17 mouse cellular contexts compared by ENCODE assay signal in genomic region chr10:117103854-117104598, GRCm38 (mm10). TPM values are rescaled to one million over a fixed set of nuclear protein-coding genes. Genes with fewer than 3 reads are reported as not detected.
DNase-seq lines count a peak whose midpoint lies in the region; ATAC-seq lines count a peak whose summit lies in the region.
"Had no signal": no experiment of that assay in that cellular context is flagged by ENCODE, and none has a peak within 500 bp of the region (broad histone marks: within the 10 kb centered on the region; RNA-seq: fewer than 3 reads in every experiment).

No protein-coding gene starts in this region.

- H3K4me3 ChIP-seq in heart, embryonic 15.5 days: no peak overlapping the region
- H3K4me3 ChIP-seq: forebrain, embryonic 13.5 days; limb, embryonic 13.5 days had no signal

- H3K4me2 ChIP-seq in heart, embryonic 15.5 days: no peak overlapping the region
- H3K4me2 ChIP-seq: forebrain, embryonic 13.5 days; limb, embryonic 13.5 days had no signal

- ATAC-seq in heart, embryonic 15.5 days (replicated peaks; ENCODE audit: insufficient number of reproducible peaks, insufficient read depth, low FRiP score, low read depth): no peak
- peak; percentile 84 for ATAC-seq in CD4-positive, CD25-positive, alpha-beta regulatory T cell, adult 4 months
- ATAC-seq in inflammation-experienced regulatory T-cells, adult 6 months: peak; percentile 83
- 0 out of 2 replicates have a peak, but pooled peaks have one; percentile 12 for ATAC-seq in megakaryocyte progenitor cell, adult 5-6 weeks (replicated peaks; ENCODE audit: poor library complexity)
- ATAC-seq: forebrain, embryonic 13.5 days; hindbrain, embryonic 16.5 days; Patski had no signal

- H3K27me3 ChIP-seq in heart, embryonic 15.5 days: no peaks in the 10 kb centered on the region
- H3K27me3 ChIP-seq: forebrain, embryonic 13.5 days; limb, embryonic 13.5 days; Patski had no signal

- no peaks in the 10 kb centered on the region for H3K9me3 ChIP-seq in heart, embryonic 15.5 days (replicated peaks)
- H3K9me3 ChIP-seq: forebrain, embryonic 13.5 days; limb, embryonic 13.5 days had no signal

- H3K36me3 ChIP-seq in heart, embryonic 15.5 days: 0 out of 2 replicates have a peak, but pooled peaks cover 3% of the 10 kb centered on the region

- peak overlapping the region; percentile 44 for H3K27ac ChIP-seq in heart, embryonic 15.5 days
- H3K27ac ChIP-seq: forebrain, embryonic 13.5 days; limb, embryonic 13.5 days had no signal

- DNase-seq in heart, adult 9 months (ENCODE audit: low spot score in 2 of 2): no peak
- no peak for DNase-seq in right cerebral cortex, adult 2 months (ENCODE audit: low spot score in 2 of 2)
- DNase-seq in kidney, postnatal 36 days: no peak
- no peak for DNase-seq in cerebellum, adult 9-10 months
- DNase-seq: adrenal gland, postnatal 36 days; cerebellum, adult 11-12 months; gastrocnemius, postnatal 14 days; kidney, postnatal 14 days had no signal

- peaks cover 40% of the 10 kb centered on the region for H3K4me1 ChIP-seq in heart, embryonic 15.5 days (replicated peaks)

- H3K9ac ChIP-seq in heart, embryonic 15.5 days: no peak overlapping the region
- H3K9ac ChIP-seq: forebrain, embryonic 13.5 days; limb, embryonic 13.5 days had no signal

RNA-seq across cellular contexts. Expression of gene Cct2, which starts 40.4 kb away (rescaled TPM):
- 139 and 171 TPM in 2 replicates for polyA plus RNA-seq in heart, embryonic 15.5 days (2015; fragmentation: Nextera tagmentation; extraction: Ambion mirVana)
- 100 to 1,000 TPM; 185 to 226 TPM for polyA plus RNA-seq in CD4-positive, CD25-positive, alpha-beta regulatory T cell, adult 4 months (2017; shearing (Covaris generic))
- polyA plus RNA-seq in inflammation-experienced regulatory T-cells, adult 6 months (2017; shearing (Covaris generic)): 100 to 1,000 TPM; 184 to 248 (median 228) TPM
- total RNA-seq in megakaryocyte progenitor cell, adult 5-6 weeks (2015): 627 and 662 TPM in 2 replicates
- 516 and 565 TPM in 2 replicates for total RNA-seq in megakaryocyte progenitor cell, adult 5-6 weeks (2017)

RNA-seq across cellular contexts. Expression of gene Frs2, which starts 44.3 kb away (rescaled TPM):
- polyA plus RNA-seq in heart, embryonic 15.5 days (2015; fragmentation: Nextera tagmentation; extraction: Ambion mirVana): 14.8 and 14.9 TPM in 2 replicates
- 1 to 10 TPM; 8.4 to 9.3 TPM for polyA plus RNA-seq in CD4-positive, CD25-positive, alpha-beta regulatory T cell, adult 4 months (2017; shearing (Covaris generic))
- polyA plus RNA-seq in inflammation-experienced regulatory T-cells, adult 6 months (2017; shearing (Covaris generic)): 10 to 100 TPM in 1 of 3 experiments, 1 to 10 TPM in 2; 7.4 to 11.6 (median 9.1) TPM
- 33.5 and 37.9 TPM in 2 replicates for total RNA-seq in megakaryocyte progenitor cell, adult 5-6 weeks (2015)
- 14.4 and 15.1 TPM in 2 replicates for total RNA-seq in megakaryocyte progenitor cell, adult 5-6 weeks (2017)

RNA-seq across cellular contexts. Expression of gene Lrrc10, which starts 58.9 kb away (rescaled TPM):
- polyA plus RNA-seq in heart, embryonic 15.5 days (2015; fragmentation: Nextera tagmentation; extraction: Ambion mirVana): 52.1 and 60.4 TPM in 2 replicates
- not detected for polyA plus RNA-seq in CD4-positive, CD25-positive, alpha-beta regulatory T cell, adult 4 months (2017; shearing (Covaris generic))
- polyA plus RNA-seq in inflammation-experienced regulatory T-cells, adult 6 months (2017; shearing (Covaris generic)): not detected
- not detected in 2 replicates for total RNA-seq in megakaryocyte progenitor cell, adult 5-6 weeks (2015)
- not detected in 2 replicates for total RNA-seq in megakaryocyte progenitor cell, adult 5-6 weeks (2017)
- total RNA-seq: adrenal gland, postnatal 36 days; gastrocnemius, postnatal 14 days had no signal
- polyA plus RNA-seq: embryonic facial prominence, embryonic 11.5 days; forebrain, embryonic 13.5 days; hindbrain, embryonic 16.5 days; limb, embryonic 13.5 days; Patski had no signal

Comparison
In these comparisons a context has a peak if more than half of its experiments do, and no peak if none do; other contexts are left out.
1. RNA of gene Lrrc10, which starts 58.9 kb away (polyA plus RNA-seq): 52.1 to 60.4 TPM in heart, embryonic 15.5 days; not detected in CD4-positive, CD25-positive, alpha-beta regulatory T cell, adult 4 months and not detected in inflammation-experienced regulatory T-cells, adult 6 months; every median in the first group is over 10 times any median in the second.